Mouse (Mus musculus) WW6 (cell line): ENCODE measurements at regions not wholly inside any gene's neighbourhood (a gene's known extent, or its start where the extent isn't known, plus 50 kb on each side); places are given as distances from the start of the nearest gene placed in this dataset.

ENCODE experiments used
- DNase-seq: peaks from one replicate; pipeline ENCODE4 v3.0.0-alpha.2; 2013; ENCODE audit warnings: low read depth, low spot score

- no peak for DNase-seq
These were observed 367.6 kb upstream of the Mki67 start for GRCm38 (mm10) chr7:136083571-136084342.

- no peak for DNase-seq
These were observed 372.6 kb upstream of the Mki67 start for GRCm38 (mm10) chr7:136088785-136089184.

GRCm38 (mm10) chr7:136094681-136095360, 378.7 kb upstream of the Mki67 start:
- DNase-seq, result no peak

- DNase-seq, result no peak
These were observed 387.9 kb upstream of the Mki67 start for GRCm38 (mm10) chr7:136104021-136104420.

GRCm38 (mm10) chr7:136112163-136112562, 396.0 kb upstream of the Mki67 start:
- DNase-seq, result no peak

GRCm38 (mm10) chr7:136120930-136121329, 404.8 kb upstream of the Mki67 start:
- no peak for DNase-seq

GRCm38 (mm10) chr7:136121406-136121805, 405.2 kb upstream of the Mki67 start:
- no peak for DNase-seq

GRCm38 (mm10) chr7:136124786-136125185, 408.6 kb upstream of the Mki67 start:
- no peak for DNase-seq

GRCm38 (mm10) chr7:136126393-136126792, 410.2 kb upstream of the Mki67 start:
- no peak for DNase-seq

GRCm38 (mm10) chr7:136127576-136127975, 411.4 kb upstream of the Mki67 start:
- DNase-seq, result no peak

GRCm38 (mm10) chr7:136129721-136130123, 413.6 kb upstream of the Mki67 start:
- DNase-seq, result no peak

GRCm38 (mm10) chr7:136130666-136131239, 414.6 kb upstream of the Mki67 start:
- no peak for DNase-seq

GRCm38 (mm10) chr7:136132976-136133375, 416.8 kb upstream of the Mki67 start:
- no peak for DNase-seq

GRCm38 (mm10) chr7:136136666-136137065, 420.5 kb upstream of the Mki67 start:
- DNase-seq, result no peak

GRCm38 (mm10) chr7:136137341-136137740, 421.2 kb upstream of the Mki67 start:
- DNase-seq, result no peak

GRCm38 (mm10) chr7:136137831-136138602, 421.9 kb upstream of the Mki67 start:
- DNase-seq, result no peak

- peak; percentile 20 for DNase-seq
These were observed 426.7 kb upstream of the Mki67 start for GRCm38 (mm10) chr7:136142832-136143231.

- DNase-seq, result no peak
These were observed 434.0 kb upstream of the Mki67 start for GRCm38 (mm10) chr7:136150196-136150595.

- no peak for DNase-seq
These were observed 435.3 kb upstream of the Mki67 start for GRCm38 (mm10) chr7:136151301-136151930.

- peak; percentile 29 for DNase-seq
These were observed 436.3 kb upstream of the Mki67 start for GRCm38 (mm10) chr7:136152470-136152869.

- DNase-seq, result no peak
These were observed 437.5 kb upstream of the Mki67 start for GRCm38 (mm10) chr7:136153621-136154020.
